Mouse (Mus musculus) frontal cortex, adult (tissue): ENCODE data around the gene Polr3a.
A peak's percentile ranks its signal among the peaks of the same experiment; 100 is the strongest.

ENCODE experiments used
- ATAC-seq: cut with Nextera tagmentation; 2 replicates; pipeline ENCODE4 v1.9.2; 2017; ENCODE audit warnings: mild to moderate bottlenecking, moderate library complexity, mixed read lengths; ENCODE audit not compliant: low TSS enrichment

Gene Polr3a

GRCm38 (mm10) chr14:24486773-24487227 lies at the start of gene Polr3a, which contains the start of gene Rps24:
Polr3a (minus strand) TSS chr14:24487058.
Rps24 (plus strand) TSS chr14:24487125.
- peak; percentile 58; the same call in 1 of the 2 replicates for ATAC-seq

GRCm38 (mm10) chr14:24534865-24535545 lies 48.1 kb upstream of the Polr3a start:
- no peak for ATAC-seq

GRCm38 (mm10) chr14:24530228-24530627 lies 43.4 kb upstream of the Polr3a start:
- ATAC-seq: no peak

DNA sequence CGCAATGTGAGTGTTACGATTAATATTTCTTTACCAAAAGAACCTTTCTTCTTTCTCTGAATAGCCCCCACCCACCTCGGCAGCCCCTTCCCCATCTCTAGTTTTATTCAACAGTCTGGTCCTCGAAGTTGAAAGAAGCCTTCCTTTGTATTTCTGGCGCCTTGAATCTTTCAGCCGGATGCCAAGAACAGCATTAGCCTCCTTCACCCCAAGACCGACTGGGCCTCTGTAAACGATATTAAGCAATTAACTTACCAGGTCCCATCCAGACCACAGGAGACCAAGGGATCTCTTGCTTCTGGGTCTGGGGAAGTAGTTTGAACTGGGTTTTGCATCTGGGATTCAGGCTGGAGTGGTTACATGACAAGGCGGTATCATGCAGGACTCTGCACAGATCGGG lies 39.6 kb upstream of the Polr3a start:
- 0 out of 2 replicates have a peak, but pooled peaks have one; percentile 38 for ATAC-seq

GRCm38 (mm10) chr14:24525677-24526415 lies 39.0 kb upstream of the Polr3a start:
- ATAC-seq: no peak; the same call in 1 of the 2 replicates

GRCm38 (mm10) chr14:24525137-24525536 lies 38.3 kb upstream of the Polr3a start:
- no peak for ATAC-seq

DNA sequence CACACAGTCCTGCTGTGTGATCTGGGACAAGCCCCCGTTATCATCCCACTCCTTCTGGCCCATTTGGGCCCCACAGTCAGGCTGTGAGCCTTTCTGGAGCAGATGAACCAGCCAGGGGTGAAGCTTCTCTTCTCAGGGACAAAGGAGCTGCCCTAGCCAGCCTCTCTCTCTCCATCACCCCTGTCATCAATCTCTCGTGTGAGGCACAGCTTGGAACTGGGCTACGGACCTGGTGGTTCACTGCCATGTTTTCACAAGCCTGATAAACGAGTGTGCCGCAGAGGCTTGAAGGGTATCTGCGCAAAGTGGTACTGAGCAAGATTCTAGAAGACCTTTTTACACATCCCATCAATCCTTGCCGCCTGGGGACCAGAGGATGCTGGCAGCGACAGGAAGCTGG lies 34.7 kb upstream of the Polr3a start:
- no peak for ATAC-seq

DNA sequence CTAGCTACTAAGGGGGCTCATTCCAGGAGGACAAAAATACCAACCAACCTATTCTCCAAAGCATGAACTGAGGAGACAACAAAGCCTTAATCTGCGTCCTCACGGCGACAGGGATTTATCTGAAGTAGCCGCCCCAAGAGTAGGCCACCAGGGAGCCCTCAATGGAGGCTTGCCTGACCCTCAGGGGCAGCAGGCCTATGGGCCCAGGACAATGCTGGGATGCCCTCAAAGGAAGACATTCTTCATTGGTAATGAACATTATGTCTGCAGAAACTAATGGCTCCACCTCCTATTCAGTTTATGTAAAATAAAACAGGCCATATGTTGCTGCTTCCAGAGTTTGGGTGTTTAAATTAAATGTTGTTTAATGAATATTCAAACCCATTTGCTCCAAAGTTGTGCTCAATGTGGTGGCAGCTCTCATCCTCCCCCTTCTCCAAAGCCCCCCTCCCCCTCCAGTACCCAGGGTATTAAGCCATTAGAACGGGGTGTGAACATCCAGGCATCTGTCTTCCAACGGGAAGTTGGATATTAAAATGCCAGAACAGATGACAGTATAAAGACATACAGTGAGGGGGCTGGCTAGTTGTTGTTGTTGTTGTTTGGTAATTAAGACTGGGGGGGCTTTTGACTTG lies 25.8 kb upstream of the Polr3a start:
- ATAC-seq: no peak

- no peak for ATAC-seq
Measured at GRCm38 (mm10) chr14:24510679-24511078, 23.8 kb upstream of the Polr3a start.

- no peak for ATAC-seq
Measured at GRCm38 (mm10) chr14:24510218-24510617, 23.4 kb upstream of the Polr3a start.

- ATAC-seq: no peak
Measured at GRCm38 (mm10) chr14:24509557-24509956, 22.7 kb upstream of the Polr3a start.

DNA sequence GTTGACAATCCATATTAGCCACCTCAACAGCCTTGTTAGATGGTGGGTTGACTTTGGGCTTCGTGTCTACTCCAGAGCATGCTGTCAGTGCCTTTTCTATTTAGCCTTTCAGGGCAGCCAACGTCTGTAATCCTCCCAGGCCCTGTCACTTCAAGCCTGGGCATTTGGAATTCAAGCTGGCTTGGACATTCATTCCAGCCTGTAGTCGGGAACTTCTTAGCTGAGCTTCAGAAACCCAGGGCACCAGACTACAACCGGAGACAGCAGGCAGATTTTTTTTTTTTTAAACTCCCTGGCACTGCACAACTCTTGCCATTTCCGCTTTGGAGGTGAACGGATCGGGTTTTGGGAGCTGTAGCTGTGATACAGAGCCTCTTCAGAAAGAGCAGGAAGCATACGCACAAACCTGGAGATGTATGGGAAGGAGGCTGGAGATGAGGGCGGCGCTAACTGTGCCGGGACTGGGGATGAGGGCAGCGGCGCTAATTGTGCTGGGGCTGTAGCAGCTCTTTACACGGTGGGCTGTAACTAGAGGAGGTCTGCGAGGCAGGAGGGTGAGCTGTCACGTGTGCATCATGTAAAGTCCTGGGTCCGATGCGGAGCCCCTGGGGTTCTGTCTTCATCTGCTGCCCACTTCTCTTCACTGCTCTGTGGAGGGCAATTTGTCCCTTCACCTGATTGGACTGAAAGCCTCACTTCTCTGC lies 21.4 kb upstream of the Polr3a start:
- peak; percentile 78; the same call in 1 of the 2 replicates for ATAC-seq

DNA sequence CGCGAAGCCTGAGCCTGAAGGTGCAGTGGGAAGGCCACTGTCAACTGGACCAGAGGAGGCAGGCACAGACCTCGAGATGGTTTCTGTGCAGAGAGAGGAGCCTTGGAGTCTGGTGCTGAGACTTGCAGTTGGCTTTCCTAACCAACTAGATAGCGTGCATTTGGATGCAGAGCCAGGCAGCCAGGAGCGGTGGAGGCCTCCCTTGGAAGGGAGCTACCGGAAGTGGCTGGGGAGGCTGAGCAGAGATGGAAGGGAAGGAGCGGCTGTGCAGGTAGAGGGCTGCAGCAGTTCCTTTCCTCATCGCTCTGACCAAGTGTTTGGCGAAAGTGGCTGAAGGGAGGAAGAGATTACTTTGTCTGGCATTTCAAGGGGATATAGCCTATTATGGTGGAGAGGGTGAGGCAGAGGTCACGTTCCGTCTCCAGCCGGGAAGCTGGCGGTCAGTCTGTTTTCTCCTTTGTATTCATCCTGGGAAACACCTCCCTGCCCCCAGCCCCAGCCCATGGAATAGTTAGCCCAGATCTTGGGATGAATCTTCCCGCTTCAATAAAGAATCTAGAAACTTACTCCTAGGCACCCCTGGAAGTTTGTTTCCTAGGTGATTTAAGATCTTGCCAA lies 20.7 kb upstream of the Polr3a start:
- ATAC-seq: no peak

GRCm38 (mm10) chr14:24501256-24501655 lies 14.4 kb upstream of the Polr3a start:
- ATAC-seq: no peak

- peak; percentile 42; the same call in 1 of the 2 replicates for ATAC-seq
Measured at GRCm38 (mm10) chr14:24500845-24501186, 14.0 kb upstream of the Polr3a start.

GRCm38 (mm10) chr14:24500091-24500844 lies 13.4 kb upstream of the Polr3a start:
- ATAC-seq: peak; percentile 77

DNA sequence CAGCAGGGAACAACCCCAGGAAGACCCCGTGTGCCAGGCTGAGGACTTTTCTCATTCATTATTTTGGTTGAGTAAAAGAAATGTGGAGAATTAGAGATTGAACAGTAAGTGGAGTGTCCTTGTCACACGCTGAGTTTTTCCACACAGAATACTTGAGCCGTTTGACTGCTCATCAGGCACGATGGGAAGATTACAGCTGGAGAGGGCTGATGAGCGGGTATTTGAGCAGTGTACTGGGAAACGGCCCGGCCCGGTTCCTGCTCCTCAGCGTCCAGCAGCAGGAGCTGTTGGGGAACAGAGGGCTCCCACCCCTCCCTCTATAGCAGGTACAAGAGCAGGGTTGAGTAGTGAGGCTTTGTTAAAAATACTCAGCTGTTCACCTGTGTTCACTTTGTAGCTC lies 12.6 kb upstream of the Polr3a start:
- no peak for ATAC-seq

DNA sequence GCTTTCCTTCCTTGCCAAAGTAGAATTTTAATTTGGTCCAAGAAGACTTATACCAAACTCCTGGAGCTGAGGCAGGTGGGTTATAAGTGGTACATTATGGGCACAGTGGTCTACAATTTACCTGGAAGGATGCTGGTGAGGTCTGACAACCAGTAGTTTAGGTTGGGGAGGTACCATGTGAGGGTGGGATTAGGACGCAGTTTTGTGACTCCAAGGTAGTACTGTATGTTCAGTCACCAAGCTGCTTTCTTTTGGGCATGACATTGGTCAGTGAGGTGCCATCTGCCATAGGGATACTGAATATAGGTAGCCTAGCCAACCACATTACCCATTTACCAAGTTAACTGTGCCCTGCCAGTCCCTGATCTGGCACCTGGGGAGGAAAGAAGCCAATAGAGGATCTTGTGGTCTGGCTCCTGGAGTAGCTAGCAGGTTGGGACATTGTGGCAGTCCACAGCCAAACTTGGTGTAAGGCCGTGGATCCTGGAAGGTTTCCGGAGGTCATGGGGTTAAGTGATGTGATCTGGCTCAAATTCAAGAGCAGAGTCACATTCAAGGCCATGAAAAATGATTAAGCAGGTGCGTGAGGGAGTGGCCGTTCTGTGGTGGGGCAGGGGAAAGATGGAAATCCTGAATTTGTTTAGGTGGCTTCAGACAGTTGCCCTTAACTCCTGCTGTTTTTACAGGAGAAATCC lies 11.8 kb upstream of the Polr3a start:
- no peak for ATAC-seq

DNA sequence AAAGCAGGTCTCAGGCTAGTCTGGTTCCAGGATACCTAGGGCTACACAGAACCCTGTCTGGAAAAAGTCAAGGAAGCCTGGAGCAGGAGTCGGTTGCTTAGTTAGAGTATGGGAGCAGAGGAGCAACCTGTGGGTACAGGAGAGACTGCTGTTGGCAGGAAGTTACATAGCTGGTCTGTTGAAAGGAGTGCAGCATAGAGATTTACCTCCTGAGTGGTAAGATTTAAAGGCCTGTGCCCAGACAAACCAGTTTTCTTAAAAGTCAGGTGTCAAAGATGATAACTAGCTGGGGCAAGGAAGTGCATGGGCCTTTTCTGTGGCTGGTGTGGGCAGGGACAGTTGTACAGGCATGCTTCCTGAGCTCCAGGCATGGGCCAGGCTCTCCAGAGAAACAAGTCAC lies 10.6 kb upstream of the Polr3a start:
- ATAC-seq: no peak

- ATAC-seq: no peak
Measured at GRCm38 (mm10) chr14:24496507-24496906, 9.6 kb upstream of the Polr3a start.
